Mouse (Mus musculus) layer of hippocampus, adult 18-20 months (tissue): ENCODE measurements around the gene Ptprn. TPM values are rescaled to one million over a fixed set of nuclear protein-coding genes. Genes with fewer than 3 reads are reported as not detected.
A peak's percentile ranks its signal among the peaks of the same experiment; 100 is the strongest.
"Not testable (repeated sequence)": the region's sequence is repeated elsewhere in the genome, so short reads cannot be mapped to it uniquely, and the experiment has no call there.

Experiments used
- DNase-seq, 2 experiments: peaks; one replicate each; pipeline ENCODE4 v3.0.0; 2022; ENCODE audit warnings: low spot score in 2 of 2
- total RNA-seq, 2 experiments: library from RNA; stranded (reverse); gene quantifications; 2 replicates each; pipeline ENCODE4 v1.2.3; 2021

Ptprn gene
- total RNA-seq, 2 experiments from 2014 or later = 399 to 401 TPM

DNA sequence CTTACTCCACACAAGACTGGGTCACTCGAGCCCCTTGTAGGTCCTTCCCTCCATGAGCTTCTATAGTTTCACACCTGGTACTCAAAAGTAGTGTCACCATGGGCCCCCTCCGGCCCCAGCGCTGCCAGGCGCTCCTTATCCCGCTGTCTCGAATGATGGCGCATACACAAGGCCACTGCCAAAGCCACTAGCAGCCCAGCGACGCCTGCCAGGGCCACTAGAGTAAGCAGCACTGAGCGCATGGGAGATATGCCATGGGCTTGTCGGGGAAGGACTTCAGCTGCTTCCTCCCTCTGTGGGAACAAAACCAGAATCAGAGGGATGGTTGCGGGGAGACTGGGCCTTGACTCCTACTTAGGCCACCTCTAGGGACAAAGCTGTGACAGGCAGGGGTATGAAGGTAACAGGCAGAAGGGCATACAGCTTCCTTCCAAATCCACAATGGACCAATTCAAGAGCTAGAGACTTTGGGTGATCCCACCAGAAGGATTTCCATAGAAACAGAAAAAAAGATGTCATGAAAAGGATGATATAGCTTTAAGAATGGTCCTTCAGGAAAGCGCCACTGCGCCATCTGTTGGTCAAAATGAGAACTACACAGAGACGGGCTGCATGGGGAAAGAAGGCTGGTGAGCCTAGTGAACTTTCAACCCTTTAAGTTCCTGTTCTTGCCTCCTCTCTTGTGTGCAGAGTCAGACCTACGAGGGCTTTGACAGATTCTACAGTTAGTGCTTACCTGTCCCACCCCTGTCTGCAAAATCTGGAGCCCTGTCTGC is 10.3 kb downstream of the Ptprn start:
- DNase-seq = peak; percentile 61 to 90

DNA sequence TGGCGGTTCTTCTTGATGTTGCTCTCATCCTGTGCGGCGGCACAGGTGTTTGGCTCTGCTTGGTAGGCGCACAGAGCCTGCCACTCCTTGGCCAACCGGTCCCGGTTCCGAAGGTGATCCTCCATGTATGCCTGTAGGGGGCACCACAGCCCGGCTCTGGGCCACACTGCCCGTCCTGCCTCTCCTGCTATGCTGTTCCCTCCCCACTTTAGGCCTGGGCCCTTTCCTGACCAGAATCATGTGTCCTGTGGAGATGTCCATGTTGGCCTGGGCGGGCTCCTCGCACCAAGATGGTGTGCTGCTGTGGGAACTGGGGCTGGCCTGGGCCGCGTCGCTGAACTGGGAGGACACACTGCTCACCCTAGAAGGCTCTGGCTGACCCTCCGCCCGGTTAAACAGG is 11.3 kb downstream of the Ptprn start:
- no peak for DNase-seq

DNA sequence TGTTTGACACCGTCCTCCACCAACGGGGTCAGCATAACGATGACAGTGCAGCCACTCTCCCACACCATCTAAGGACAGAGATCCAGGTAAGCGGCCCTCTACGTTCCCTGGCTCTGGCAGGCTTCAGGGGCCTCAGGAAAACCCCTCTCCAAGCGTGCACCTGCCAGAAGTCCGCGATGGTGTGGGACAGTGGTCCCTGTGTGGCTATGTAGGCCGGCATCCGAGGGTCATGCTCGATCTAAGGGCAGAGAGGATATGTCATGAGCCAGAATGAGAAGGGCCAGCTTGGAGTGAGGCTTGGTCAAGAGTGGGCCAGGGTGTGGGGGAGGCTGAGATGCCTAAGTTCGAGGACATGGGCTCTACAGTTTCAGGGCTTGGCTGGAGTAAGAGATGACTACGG is 12.0 kb downstream of the Ptprn start:
- no peak for DNase-seq

DNA sequence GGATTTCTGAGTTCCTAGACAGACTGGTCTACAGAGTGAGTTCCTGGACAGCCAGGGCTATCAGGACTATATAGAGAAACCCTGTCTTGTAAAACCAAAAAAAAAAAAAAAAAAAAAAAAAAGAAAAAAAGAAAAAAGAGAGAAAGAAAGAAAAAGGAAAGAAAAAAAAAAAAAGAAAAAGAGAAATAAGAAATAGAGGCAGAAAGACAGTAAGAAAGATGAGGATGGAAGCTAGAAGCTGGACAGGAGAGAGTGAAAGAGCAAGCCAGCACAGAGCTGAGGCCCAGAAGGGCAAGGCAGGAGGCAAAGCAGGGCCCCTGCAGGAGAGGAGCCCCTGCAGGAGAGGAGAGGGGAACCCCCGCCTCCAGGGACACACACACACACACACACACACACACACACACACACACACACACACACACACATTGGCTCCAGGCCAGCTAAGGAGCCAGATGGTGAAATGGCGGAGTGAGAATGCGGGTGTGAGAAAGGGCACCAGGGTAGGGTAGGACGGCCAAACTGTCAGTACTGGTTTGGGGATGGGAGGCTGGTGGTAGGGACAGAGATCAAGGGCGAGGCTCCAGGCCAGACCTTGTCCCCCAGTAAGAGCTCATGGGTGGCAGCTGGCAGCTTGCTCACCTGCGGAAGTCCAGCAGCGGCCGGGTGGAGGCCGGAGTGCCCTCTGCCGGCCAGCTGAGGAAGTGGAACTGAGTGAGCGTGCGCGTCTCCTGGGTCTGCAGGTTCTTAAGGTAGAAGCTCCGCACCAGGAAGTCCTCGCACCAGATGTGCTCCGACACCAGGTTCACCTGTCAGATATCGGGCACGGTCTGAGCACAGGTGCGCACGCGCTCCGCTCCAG is 13.0 kb downstream of the Ptprn start:
- peak in 1 of 2 experiments; percentile 70 for DNase-seq

DNA sequence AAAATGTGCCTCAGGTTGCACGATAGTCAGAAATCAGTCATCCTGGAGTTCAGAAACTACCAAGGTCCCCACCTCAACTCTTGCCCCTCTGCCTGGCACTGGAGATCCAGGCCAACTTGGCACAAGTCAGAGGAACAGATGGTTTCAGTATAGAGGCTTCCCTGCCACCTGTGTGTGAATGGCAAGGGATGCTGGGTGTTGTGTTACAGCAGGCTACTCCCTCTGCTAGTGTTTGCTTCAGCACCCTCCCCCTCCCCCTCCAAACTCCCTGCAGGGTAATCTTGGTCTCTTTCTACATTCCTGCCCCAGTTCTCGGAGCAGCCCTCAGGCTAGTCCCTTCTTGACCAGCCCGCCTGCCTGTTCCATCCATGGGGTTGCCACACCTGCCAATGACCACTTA is 13.8 kb downstream of the Ptprn start:
- DNase-seq = no peak

DNA sequence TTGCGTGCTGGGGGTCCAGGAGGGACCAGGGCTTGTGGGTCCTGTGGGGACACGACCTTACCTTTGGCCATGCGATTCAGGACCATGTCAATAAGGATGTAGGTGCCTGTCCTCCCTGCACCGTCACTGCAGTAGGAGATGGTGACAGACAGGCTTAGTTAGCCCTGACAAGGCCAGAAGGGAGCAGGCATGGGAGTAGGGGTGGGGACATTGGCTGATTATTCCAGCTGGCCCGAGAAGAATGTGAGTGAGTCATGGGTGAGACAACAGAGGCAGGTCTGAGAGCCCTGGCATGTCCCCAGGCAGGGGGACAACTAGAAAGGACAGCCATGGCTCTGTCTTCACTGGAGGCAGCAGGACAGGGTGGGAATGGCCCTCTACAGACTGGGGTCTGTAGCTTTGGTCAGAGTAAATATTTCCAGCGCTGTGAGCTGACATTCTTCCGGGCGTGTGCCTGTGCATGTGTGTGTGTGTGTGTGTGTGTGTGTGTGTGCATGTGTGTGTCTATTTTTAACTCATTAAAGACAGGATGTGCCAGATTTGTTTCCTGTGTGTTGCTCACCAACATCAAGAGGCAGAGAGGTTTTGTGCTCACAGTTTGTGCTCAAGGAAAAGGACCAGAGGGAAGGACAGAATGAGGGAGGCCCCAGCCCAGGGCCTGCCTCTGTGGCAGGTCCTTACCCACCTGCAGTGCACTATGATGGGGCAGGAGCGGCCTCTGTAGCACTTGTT is 16.1 kb downstream of the Ptprn start:
- DNase-seq = peak in 1 of 2 experiments; percentile 63

DNA sequence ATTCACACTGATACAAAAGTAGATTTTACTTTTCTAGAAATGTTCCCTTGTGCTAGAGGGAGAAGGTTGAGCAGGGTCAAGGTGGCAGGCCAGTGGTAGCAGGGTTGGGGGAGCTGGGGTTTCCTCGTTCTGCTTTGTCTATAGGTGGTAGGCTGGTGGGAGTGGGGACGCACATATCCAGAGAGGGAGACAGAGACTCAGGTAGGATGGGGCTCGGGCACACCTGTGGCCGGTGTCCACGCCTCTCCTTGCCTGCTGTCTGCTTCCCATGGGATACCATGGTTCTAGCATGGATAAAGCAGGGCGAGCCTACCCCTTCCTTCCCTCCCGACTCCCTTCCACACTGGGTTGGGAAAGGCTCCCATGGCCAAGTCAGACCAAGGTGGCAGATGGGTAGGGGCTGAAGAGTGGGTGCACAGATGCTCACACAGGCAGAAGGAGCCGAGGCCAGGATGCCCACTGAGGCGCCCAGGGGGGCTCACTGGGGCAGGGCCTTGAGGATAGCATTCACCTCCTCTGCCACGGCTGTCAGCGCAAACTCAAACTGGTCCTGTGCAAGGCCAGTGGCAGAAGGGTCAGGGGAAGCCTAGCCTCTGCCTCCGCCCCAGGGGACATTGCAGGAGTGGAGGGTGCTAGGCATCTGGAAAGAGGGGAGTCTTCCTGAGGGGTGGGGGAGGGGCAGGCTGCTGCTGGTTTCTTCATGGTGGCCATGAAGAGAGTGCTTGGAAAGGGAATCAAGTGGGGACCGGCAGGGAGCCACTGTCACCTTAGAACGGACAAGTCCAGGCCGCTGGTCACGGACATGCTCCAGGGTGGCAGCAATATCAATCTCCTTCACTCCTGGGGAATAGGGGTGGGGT is 17.0 kb downstream of the Ptprn start:
- DNase-seq = no peak

DNA sequence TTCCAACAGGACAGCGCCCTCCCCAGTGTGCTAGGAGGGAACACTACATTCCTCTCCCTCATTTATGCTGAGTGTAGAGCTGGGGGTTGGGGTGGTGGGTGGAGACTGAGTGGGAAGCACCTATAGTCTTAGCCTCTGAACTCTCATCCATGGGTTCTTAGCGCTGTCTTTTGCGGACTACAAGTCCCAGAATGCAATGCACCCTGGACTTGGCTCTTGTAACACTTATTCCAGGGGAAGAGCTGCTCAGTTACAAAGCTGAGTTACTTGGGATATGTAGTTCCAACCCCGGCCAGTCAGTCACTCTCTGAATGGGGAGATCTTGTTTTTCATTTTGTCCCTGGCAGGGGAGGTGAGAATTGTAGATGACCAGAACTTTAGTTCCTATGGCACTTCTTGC is 19.5 kb downstream of the Ptprn start:
- peak; percentile 60 to 80 for DNase-seq

DNA sequence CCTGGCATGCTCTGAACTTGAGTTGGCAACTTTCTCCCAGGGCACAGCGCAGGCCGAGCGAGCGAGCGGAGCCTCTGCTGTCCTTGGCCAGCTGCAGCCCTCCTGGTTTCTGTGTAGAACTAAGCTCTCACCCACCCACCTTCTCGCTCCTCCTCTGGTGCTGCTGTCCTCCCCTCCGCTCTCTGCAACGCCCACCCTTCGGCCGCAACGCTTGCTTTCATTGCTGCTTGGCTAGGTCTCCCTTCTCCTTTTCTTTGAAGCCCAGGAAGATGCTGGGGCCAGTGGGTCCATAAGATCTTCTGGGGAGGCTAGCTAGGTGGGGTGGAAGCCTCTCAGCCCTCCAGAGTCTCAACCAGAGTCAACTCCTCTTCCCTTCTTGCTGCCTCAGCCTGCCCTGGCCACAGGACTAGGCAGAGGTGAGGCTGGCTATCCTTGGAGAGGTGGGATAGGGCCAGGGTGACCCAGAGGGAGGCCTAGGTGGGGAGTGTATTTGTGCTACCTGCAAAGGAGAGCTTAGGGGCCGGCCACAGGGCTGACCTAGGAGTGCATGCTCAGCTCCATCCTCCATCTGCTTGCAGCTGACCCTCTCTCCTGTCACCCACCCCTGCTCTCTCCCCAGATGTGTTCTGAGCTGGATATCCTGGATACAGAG is 20.0 kb downstream of the Ptprn start:
- DNase-seq = no peak

DNA sequence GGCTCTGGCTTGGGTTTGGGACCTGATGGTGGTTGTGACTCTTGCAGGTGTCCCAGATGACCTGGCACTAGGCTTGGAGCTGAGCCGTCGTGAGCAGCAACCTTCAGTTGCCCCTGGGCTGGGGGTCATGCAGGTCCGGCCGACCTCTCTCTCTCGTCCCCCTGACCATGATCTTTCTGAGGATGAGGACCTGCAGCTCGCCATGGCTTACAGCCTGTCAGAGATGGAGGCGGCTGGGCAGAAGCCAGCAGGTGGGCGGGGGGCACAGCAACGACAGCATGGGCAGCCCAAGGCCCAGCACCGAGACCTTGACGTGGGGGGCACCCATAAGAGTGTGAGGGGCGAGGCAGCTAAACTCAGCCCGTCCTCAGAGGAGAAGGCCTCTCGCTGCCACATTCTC is 20.9 kb downstream of the Ptprn start:
- no peak for DNase-seq

DNA sequence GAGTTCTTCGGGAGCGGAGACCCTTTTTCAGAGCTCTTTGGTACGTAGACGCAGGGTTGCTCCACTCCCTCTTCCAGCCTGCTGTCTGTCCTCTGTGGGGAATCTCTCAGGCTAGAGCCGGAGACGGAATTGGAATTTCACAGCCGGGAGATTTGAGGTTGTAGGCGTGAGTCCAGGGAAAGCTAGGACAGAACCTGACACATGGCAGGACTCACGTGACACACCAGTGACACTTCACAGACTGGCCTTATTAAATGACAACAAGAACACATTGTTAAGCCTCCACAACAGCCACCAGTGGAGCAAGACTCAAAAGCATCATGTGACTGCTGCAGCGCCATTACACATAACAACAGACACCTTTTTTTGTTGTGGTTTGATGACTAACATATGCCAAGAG is 24.7 kb downstream of the Ptprn start:
- peak in 1 of 2 experiments; percentile 71 for DNase-seq

DNA sequence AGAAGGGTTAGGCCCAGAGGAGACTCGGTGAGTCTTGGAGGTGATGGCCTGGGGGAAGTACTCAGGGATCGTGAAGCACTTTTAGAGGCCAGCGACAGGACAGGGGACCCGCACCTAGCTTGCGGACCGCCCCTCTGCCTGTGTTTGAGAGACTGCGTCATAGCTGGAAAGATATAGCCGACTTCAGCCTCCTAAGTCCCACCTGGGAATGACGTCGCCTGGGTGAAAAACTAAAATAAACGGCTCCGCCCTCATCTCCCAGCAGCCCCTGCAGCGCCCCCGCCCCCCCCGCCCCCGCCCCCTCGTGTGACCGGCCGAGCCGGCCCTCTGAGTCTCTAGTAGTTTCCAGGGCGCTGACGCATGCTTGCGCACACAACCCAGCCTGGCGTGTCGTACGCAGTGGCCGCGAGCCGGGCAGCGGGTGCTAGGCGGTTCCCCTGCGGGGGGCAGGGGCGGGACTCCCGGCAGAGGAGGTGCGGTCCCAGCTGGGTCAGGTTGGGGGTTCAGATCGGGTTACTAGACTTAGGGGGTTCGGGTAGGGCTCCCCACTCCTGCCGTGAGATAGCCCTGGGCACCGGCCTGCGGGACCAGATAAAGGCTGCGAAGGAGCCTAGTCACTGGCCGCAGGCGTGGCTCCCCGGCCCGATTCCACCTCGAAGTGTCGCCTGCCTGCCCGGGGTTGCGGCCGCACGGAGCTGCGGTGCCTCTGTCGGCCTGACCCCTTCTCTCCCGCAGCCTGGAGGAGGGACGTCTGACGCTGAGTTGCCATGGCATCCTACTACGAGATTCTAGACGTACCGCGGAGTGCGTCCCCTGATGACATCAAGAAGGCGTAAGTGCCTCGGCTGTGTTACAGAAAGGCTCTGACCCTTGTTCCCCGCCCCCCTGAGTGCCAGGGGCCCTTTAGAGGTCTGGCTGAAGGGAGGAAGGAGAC is 27.9 kb downstream of the Ptprn start, which contains the start of gene Dnajb2:
Gene Dnajb2 (plus strand): TSS at position 290 of the 934 bp plus-strand sequence.
- DNase-seq = peak; percentile 74 to 86

DNA sequence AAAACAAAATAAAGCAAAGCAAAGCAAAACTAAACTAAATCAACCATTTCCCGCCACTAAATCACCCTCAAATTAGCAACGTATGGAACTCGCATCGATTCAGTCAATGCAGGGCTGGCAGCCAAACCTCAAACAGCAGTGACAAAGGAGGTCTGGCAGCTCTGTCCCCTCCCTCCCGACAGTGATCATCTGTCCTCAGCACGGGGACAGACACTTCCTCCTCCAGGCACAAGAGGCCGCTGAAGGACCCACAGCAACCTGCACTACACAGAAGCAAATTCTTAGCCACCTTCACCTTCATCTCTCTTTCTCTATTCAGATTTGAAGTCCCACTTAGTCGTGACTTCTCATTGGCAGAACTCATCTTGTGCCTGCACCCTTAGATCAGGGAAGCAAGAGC is 29.7 kb downstream of the Ptprn start:
- peak in 1 of 2 experiments; percentile 86 for DNase-seq

DNA sequence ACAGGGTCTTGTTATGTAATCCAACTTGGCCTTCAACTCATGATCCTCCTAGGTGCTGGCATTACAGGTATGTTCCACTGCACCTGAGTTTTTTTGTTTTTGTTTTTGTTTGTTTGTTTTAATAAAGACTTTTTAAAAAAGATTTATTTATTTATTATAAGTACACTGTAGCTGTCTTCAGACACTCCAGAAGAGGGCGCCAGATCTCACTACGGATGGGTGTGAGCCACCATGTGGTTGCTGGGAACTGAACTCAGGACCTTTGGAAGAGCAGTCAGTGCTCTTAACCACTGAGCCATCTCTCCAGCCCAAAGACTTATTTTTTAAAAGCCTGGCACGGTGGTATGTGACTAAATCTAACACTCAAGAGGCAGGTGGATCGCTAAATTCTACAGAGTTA is 31.8 kb downstream of the Ptprn start:
- not testable (repeated sequence) for DNase-seq

DNA sequence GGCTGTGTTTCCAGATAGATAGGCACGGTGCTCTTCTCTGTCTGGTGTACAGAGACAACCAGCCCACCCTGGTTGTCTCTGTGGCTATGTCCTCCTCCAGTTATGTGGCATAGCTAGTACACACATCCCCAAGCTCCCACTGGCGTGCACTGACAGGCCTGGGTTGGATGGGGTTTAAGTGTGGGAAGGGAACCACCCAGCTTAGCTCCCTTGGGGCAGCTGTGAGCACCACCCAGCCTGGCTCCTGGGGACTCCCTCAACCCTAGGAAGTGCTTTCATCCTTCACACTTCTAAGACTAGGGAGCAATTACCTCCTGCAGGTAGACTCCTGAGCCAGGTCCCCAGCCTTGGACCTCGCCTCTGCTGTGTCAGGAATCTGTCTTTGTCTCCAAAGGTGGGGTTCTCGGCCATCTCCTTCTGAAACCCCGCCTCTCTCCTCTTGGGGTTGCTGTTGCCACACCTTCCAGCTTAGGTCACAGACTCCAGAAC is 32.6 kb downstream of the Ptprn start, which contains the start of gene A630095N17Rik:
Gene A630095N17Rik (minus strand): TSS at position 439 of the 489 bp plus-strand sequence.
- no peak for DNase-seq

DNA sequence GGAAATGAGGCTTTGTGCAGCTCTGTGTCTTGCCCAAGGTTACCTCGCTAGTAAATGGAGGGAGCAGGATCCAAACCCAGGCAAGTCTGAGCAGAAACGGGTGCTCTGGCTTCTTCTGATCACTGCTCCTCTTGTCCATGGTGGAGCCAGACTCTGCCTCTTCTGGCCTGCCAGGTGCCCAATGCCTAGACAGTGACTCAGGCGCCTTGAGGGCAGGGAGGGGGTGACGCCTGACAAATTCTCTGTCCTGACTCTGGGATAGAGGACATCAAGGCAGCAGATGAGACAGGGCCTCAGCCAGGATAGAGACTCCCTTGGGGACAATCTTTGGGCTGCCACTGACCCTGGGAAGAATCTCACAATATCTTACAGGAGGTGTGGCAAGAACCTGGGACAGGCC is 33.1 kb downstream of the Ptprn start:
- no peak for DNase-seq

DNA sequence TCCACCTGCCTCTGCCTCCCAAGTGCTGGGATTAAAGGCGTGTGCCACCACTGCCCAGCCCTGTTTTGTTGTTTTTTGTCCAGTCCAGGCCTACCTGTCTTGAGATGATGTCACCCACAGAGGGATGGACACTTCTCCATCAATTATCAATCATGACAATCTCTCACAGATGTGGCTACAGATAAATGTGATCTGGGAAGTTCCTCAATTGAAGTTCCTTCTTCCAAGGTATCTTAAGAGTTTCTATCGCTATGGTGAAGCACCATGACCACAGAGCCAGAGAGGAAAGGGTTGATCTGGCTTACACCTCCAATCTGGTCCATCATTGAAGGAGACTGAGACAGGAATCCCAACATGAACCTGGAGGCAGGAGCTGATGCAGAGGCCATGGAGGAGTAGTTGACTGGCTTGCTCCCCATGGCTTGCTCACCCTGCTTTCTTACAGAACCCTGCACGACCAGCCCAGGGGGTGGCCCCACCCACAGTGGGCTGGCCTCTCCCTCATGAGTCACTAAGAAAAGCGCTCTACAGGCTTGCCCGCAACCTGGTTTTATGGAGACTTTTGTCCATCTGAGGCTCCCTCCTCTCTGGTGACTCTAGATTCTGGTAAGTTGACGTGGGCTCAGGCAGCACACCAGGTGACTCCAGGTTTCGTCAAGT is 33.8 kb downstream of the Ptprn start:
- no peak for DNase-seq

DNA sequence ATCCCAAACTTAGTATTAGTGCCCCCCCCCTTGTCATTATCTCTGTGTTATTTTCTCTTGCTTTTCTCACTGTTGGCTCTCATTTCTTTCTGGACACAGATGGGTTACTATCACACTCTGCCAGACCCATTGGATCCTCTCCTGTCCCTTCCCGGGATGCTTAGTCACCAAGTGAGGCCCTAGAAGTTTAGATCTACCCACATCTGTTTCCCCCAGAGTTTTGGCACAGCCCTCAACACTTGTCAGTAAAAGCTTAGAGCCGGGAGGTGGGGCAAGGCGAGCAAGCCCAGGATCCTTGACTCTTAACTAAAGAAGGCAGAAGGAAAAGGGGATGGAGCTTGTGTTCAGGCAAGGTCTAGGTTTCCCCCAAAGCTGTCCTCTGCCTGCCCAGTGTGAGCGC is 35.1 kb downstream of the Ptprn start:
- no peak for DNase-seq
